Mouse (Mus musculus): Measurements from ENCODE around the gene Tomt. TPM values are rescaled to one million over a fixed set of nuclear protein-coding genes. Genes with fewer than 3 reads are reported as not detected.

The Tomt gene
- total RNA-seq, 2 experiments from 2014 or later, result not detected

GRCm38 (mm10) chr7:101905561-101906286, 435 bp downstream of the Tomt start, which contains the start of gene Lamtor1:
Lamtor1 (plus strand) TSS chr7:101905904.
- peak; percentile 93 for ATAC-seq (replicated peaks; ENCODE audit: low FRiP score, poor library complexity, severe bottlenecking)

DNA sequence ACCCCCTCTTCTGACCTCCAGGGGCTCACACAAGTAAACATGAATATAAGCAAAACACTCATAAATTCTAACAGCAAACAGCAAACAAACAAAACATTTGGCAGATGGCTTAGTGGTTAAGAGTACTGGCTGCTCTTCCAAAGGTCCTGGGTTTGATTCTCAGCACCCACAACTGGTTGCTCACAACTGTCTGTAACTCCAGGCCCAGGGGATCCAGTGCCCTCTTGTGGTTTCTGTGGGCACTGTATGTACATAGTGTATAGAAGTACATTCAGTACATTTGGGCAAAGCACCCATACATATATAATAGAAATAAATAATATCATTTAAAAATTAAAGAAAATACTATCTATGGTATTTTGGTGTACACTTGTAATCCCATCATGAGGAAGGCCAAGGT, 3.3 kb downstream of the Tomt start:
- ATAC-seq (replicated peaks; ENCODE audit: low FRiP score, poor library complexity, severe bottlenecking), result no peak

GRCm38 (mm10) chr7:101901969-101902368, 4.2 kb downstream of the Tomt start:
- ATAC-seq (replicated peaks; ENCODE audit: low FRiP score, poor library complexity, severe bottlenecking), result no peak

- no peak for ATAC-seq (replicated peaks; ENCODE audit: low FRiP score, poor library complexity, severe bottlenecking)
Observed at GRCm38 (mm10) chr7:101900331-101901097, 5.6 kb downstream of the Tomt start.

- ATAC-seq (replicated peaks; ENCODE audit: low FRiP score, poor library complexity, severe bottlenecking), result peak; percentile 94
Observed at GRCm38 (mm10) chr7:101896104-101897066, 9.8 kb downstream of the Tomt start.

DNA sequence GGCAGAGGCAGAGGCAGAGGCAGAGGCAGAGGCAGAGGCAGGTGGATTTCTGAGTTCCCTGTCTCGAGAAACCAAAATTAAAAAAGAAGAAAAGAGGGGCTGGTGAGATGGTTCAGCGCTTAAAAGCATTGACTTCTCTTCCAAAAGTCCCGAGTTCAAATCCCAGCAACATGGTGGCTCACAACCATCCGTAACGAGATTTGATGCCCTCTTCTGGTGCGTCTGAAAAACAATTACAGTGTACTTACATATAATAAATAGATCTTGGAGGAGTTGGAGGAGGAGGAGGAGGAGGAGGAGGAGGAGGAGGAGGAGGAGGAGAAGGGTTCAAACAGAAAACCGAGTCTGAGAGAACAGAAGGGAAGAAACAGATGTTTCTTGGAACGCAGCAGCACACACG, 10.5 kb downstream of the Tomt start:
- no peak for ATAC-seq (replicated peaks; ENCODE audit: low FRiP score, poor library complexity, severe bottlenecking)

DNA sequence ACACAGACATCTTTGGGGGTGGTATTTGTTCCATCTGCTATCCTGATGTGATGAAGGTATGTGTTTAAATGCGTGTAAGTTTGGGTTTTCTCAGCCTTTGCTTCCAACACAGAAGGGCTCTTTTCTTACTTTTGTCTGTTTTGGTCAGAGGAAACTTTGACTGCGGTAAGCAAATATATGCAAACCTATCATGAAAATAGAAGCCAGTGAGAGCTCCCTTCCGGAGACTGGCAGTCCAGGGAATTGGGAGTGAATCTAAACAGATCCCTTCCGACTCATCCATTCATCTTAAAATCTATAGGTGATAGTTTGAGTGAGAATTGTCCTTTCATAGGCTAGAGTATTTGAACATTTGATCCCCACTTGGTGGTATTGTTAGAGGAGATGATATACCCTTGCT, 17.7 kb downstream of the Tomt start:
- ATAC-seq (replicated peaks; ENCODE audit: low FRiP score, poor library complexity, severe bottlenecking), result no peak

GRCm38 (mm10) chr7:101886274-101886673, 19.9 kb downstream of the Tomt start:
- ATAC-seq (replicated peaks; ENCODE audit: low FRiP score, poor library complexity, severe bottlenecking), result no peak

- no peak for ATAC-seq (replicated peaks; ENCODE audit: low FRiP score, poor library complexity, severe bottlenecking)
Observed at GRCm38 (mm10) chr7:101884160-101884559, 22.0 kb downstream of the Tomt start.

DNA sequence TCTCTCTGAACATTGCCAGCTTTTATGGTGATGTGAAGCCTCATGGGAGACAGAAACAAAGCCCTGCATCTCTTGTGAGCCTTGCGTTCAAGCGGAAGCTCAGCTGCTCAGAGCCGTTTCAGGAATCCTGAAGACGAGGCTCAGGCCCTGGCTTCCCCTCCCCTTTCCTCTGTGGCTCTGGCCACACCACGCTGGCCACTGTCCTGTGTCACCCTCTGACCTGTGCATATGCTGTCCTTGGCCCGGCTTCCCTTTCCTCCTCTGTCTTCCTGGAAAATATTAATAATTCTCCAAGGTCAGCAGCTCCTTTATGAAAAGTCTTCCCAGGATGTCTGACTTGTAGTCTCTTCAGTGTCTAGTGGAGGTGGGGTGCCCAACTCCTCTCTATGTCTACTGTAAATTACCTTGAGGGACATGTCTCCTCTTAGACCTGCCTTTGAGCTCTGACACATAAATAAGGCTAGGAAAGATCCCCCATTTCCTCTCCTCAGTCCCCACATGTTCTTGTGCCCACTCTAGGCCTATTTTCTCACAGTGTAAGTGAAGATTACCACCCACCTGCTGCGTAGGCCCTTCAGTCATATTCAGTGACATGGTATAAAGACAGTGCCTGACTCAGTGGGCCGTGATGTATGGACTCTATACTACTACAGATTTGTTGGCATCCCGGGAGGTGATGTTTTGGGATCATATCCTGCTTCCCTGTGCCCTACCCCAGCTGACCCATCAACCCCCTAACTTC, 23.6 kb downstream of the Tomt start:
- ATAC-seq (replicated peaks; ENCODE audit: low FRiP score, poor library complexity, severe bottlenecking), result 0 out of 2 replicates have a peak, but pooled peaks have one; percentile 11

- ATAC-seq (replicated peaks; ENCODE audit: low FRiP score, poor library complexity, severe bottlenecking), result no peak
Observed at GRCm38 (mm10) chr7:101880855-101881254, 25.3 kb downstream of the Tomt start.

DNA sequence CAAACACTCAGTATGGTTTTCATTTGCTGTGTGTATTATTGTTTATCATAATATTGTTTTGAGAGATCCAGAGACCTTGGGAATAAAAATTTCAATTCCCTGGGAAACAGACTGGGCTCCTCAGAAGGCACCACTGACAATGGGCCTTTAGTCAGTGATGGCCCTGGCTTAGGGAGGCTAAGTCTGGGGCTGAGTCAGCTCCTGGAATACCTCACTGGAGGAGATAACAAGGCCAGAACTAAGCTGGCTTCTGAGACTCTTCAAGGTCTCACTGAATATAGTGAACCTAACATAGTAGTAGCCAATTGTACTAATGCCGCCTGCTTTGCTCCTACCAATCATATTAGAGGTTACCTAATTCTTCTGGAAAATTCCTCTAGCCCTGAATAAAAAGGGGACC, 30.2 kb downstream of the Tomt start:
- ATAC-seq (replicated peaks; ENCODE audit: low FRiP score, poor library complexity, severe bottlenecking), result no peak

DNA sequence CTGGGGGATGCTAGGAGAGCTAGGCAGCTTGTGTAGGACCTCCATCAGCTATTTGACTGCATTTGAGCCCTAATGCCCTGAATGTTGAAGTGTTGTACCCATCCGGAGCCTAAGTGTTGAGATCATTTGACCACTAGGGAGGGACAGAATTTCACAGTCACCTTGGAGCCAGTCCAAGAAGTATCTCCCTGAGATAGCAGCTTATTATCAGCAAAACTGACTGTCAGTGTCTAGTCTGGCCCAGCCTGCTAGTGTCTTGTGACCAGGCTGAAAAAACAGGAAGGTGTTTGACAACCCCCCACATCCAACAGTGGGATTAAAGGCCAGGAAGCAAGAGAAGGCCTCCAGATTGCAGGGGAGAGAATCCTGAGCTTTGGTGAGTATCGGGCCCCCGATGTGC, 34.9 kb downstream of the Tomt start:
- ATAC-seq (replicated peaks; ENCODE audit: low FRiP score, poor library complexity, severe bottlenecking), result 0 out of 2 replicates have a peak, but pooled peaks have one; percentile 33

DNA sequence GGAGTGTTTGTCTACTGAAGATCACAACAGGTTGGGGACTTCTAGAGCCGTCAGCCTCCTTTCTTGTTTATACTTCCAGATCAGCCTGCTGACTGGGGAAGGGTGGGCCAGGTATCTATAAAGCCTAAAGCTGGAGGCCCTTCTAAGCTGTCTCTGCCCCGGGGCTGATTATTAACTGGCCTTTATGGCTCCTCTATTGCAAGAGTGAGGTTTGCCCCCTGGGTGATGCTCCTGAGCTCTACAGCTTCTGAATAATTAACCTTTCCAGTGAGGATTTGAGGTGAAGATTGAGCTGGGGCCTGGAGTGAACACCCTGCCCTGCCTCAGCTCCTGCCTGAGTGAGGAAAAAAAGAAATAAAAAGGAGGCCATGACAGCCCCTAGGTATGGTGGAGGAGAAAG, 35.5 kb downstream of the Tomt start, which contains the start of gene Folr1:
Gene Folr1, minus strand, starts transcription at position 160 of the 400 bp plus-strand sequence.
- no peak for ATAC-seq (replicated peaks; ENCODE audit: low FRiP score, poor library complexity, severe bottlenecking)

- no peak for ATAC-seq (replicated peaks; ENCODE audit: low FRiP score, poor library complexity, severe bottlenecking)
Observed at GRCm38 (mm10) chr7:101869163-101869500, 37.0 kb downstream of the Tomt start.

DNA sequence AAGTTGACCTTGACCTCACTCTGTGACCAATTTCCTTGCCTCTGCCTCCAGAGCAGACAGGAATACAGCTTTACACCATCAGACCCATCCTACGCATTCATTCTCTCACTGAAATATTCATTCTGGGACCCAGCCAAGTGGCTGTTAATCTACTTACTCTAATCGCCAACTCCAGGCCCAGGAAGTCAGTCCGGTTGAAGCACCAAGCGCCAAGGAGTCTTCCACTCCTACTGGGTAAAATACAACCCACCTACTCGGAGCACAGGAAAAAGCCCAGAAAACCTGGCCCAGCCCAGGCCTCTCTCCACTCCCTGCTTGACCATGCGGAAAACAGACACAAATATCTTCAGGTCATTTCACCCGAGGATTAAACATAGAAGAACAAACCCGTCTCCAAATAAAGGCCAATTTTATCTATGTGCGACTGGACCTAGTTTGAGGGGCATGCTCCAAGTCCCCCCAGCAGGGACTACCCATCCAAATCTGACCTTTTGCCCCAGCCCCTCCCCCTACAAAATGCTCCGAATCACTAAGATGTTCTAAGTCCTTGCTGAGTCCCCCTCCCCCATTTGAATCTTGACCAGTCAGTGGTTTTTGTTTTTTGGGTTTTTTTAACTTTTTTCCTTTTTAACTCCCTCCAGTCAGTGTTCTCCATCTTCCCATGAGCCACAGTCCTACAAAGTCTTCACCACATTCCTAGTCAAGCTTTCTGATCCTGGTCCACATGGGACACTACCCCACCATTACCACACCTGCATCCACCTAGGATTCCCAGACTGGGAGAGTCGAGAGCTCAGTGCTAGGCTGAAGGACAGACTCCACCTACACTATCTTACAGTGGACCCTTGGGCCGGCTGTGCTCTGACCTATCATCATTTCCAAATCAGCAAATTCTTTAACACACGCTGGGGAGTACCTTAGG, 37.7 kb downstream of the Tomt start:
- peak; percentile 55 for ATAC-seq (replicated peaks; ENCODE audit: low FRiP score, poor library complexity, severe bottlenecking)

DNA sequence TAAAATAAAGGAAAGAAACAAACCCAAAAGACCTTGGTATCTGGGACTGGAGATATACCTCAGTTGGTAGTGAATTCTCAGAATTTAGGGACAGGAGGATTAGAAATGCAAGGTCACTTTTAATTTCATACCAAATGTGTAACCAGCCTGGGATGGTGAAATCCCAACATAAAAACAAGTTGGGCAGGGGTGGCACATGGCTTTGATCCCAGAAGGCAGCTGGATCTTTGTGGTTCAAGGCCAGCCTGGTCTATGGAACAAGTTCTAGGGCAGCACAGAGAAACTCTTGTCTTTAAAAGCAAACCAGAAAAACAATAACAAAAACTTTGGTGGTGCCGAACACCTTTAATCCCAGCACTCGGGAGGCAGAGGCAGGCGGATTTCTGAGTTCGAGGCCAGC, 38.7 kb downstream of the Tomt start:
- no peak for ATAC-seq (replicated peaks; ENCODE audit: low FRiP score, poor library complexity, severe bottlenecking)

DNA sequence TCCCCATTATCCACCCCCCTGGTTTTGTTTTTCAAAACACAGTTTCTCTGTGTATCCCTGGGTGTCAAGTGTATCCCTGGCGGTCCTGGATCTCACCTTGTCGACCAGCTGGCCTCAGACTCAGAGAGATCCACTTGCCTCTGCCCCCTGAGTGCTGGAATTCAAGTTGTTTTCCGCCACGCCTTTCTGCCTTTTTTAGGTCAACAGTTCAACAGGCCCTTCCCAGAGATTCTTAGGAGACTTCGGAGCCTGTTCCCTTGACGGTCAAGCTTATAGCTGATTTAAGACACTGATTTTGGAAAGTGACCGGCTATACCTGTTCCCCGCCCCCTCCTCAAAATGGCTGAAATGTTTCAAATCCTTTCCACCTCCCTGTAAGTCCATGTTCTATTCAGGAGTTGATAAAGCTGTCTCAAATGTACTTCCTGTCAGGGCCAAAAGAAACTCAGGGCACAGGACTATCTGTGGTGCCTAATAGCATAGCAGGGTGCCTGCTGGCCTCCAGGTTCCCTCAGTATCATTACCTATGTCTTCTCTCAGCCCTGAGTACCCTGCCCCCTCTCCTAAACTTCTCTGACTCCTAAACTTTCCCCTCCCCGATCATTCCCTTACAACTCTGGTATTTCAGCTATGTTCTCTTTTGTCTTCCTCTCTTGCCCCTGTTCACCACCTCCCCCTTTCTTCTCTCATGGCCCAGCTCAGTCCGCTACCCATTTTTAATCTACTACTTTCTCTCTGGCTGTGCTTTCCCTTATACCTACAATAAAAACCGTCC, 39.5 kb downstream of the Tomt start:
- no peak for ATAC-seq (replicated peaks; ENCODE audit: low FRiP score, poor library complexity, severe bottlenecking)

Data from erythroblast, adult 5-6 weeks (primary cell).